Mouse (Mus musculus) small intestine, adult 2 months (tissue): ENCODE measurements around the gene Hspa12a.

Source experiments
- CTCF ChIP-seq: fragments of 200-500 bp; IDR thresholded peaks from 2 replicates; pipeline ENCODE4 v1.5.1; 2012; ENCODE audit warnings: low read depth, mild to moderate bottlenecking, control low read depth, inconsistent platforms, low read length, moderate library complexity, mixed read lengths; ENCODE audit not compliant: insufficient replicate concordance, insufficient read length; ENCODE audit errors: extremely low read depth
- POLR2A ChIP-seq: fragments of 200-500 bp; IDR thresholded peaks from 2 replicates; pipeline ENCODE4 v1.6.1; 2012; ENCODE audit warnings: low read depth, mild to moderate bottlenecking, control low read depth, inconsistent platforms, low read length, moderate library complexity

DNA sequence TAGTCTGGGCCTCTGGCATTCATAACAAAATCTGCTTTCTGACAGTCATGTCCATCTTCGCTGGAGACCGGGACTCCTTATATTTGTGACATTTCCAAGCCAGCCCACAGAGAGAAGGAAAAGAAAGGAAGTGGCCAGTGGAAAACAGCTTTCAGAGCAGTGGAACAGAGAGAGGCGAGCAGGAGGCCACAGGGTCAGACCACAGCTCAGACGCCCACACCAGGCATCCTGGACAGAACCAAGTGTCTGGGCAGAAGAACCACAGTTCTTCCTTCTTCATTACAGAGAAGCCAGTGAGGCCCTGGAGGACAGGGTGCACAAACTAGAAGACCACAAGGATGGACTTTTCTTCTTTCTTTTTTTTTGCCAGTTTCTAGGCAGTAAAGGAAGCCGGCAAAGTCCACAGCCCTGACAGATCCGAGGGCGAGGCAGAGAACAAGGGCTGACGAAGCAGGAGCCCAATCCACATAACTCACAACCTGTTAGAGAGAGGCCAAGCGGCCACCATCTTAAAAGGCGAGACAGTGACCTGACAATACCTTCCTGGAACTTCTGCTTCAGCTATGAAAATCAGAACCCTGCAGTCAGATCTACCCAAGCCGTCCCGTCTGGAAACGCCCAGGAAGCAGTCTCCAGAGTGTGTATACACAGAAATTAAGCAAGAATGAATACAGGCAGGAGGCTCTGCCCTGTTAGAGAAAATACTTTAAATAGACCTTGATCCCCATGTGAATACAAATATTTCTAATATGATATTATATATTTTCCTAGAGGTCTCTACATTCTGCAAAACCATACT, 93.9 kb downstream of the Hspa12a start:
- TF ChIP-seq POLR2A (no peak), CTCF (no peak)
